Mouse (Mus musculus): ENCODE measurements around the gene Mrpl30. TPM values are rescaled to one million over a fixed set of nuclear protein-coding genes. Genes with fewer than 3 reads are reported as not detected.

Gene Mrpl30
- polyA plus RNA-seq (2014; fragmentation: Nextera tagmentation; extraction: Ambion mirVana), result 249 and 272 TPM in 2 replicates

DNA sequence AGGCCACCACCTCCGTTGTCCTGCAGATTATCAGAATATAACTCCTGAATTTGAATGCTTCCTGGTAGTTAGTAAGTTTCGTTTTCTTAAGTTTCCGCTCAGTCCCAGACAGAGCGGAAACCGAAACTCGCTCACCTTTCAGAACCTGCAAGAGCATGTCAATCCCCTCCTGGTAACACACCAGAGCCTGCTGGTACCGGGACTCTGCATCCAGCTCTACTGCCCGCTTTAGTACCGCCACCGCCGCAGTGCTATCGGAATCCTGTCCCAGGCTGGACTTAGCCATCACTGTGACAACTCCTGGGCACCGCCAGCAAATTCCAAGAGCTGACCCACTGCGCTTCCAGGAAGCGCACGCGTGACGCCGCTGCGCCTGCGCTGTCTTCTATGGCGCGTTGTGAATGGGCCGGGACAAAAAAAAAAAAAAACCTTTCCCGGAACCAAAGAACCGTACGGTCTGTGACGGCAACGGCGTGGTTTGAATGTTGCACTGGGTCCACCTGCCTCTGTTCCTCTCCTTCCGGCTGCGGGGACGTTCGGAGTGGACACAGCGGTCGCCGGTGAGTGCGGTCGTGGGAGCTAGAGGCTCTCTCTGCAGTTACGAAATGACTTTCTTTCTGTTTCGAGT is at the start of gene Mrpl30, which contains the start of gene Mitd1:
Gene Mrpl30 (plus strand): TSS at position 453 of the 628 bp plus-strand sequence.
Gene Mitd1 (minus strand): TSS at position 387 of the 628 bp plus-strand sequence.
- peak; percentile 93 for ATAC-seq (ENCODE audit: insufficient number of reproducible peaks, insufficient read depth, low FRiP score, low read depth)
- WGBS, result under 1% methylated on average over 41 of the region's 41 CpGs
- peak within 1 kb of the TSS; percentile 87 for H3K4me2 ChIP-seq (replicated peaks; ENCODE audit: low read depth, low read length)

DNA sequence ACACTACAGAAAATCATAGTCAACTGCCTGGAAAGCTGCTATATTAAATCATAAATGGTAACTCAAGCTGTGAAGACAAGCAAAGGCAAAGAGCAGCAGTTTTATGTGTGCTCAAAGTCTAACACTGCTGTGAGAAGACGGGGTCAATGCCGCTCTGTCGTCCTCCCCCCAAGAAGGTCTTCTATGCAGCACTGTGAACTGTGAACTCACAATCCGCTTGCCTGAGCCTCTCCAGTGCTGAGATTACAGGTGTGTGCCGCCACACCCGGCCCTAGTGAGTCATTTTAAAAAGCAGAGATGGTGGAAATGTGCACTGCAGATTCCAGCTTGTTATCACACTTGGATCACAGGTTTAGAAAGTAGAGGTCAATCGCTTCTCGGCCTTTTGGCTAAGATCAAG is 43.4 kb upstream of the Mrpl30 start:
- Histone ChIP-seq H3K36me3 (ENCODE audit: control insufficient read depth, insufficient read depth, low read length) (no peaks in the 10 kb centered on the region), H3K4me2 (replicated peaks; ENCODE audit: low read depth, low read length) (no peak overlapping the region), H3K4me3 (ENCODE audit: low read depth, low read length) (no peak overlapping the region), H3K9me3 (ENCODE audit: control insufficient read depth, low read depth, low read length) (no peaks in the 10 kb centered on the region), H3K27ac (ENCODE audit: low read length) (no peak overlapping the region), H3K4me1 (ENCODE audit: control insufficient read depth, insufficient read depth, low read length) (no peaks in the 10 kb centered on the region), H3K9ac (replicated peaks; ENCODE audit: low read depth, low read length) (no peak overlapping the region), H3K27me3 (ENCODE audit: control insufficient read depth, insufficient read depth, low read length) (no peaks in the 10 kb centered on the region)
- ATAC-seq (ENCODE audit: insufficient number of reproducible peaks, insufficient read depth, low FRiP score, low read depth), result no peak
- 71% methylated on average over 8 of the region's 8 CpGs for WGBS

More for the DNA sequence above, at the start of gene Mrpl30, which contains the start of gene Mitd1:
- Histone ChIP-seq H3K36me3 (ENCODE audit: control insufficient read depth, insufficient read depth, low read length) (peaks cover 13% of the 10 kb centered on the region), H3K4me1 (ENCODE audit: control insufficient read depth, insufficient read depth, low read length) (peaks cover 10% of the 10 kb centered on the region; the same call in 1 of the 2 replicates), H3K9ac (replicated peaks; ENCODE audit: low read depth, low read length) (peak within 1 kb of the TSS; percentile 68), H3K27me3 (ENCODE audit: control insufficient read depth, insufficient read depth, low read length) (no peaks in the 10 kb centered on the region), H3K27ac (ENCODE audit: low read length) (peak within 1 kb of the TSS; percentile 69), H3K9me3 (ENCODE audit: control insufficient read depth, low read depth, low read length) (no peaks in the 10 kb centered on the region), H3K4me3 (ENCODE audit: low read depth, low read length) (peak within 1 kb of the TSS; percentile 71)

- H3K27ac ChIP-seq (ENCODE audit: low read length), result no peak overlapping the region
- H3K36me3 ChIP-seq (ENCODE audit: control insufficient read depth, insufficient read depth, low read length), result no peaks in the 10 kb centered on the region
- H3K4me2 ChIP-seq (replicated peaks; ENCODE audit: low read depth, low read length), result no peak overlapping the region
- H3K9me3 ChIP-seq (ENCODE audit: control insufficient read depth, low read depth, low read length), result no peaks in the 10 kb centered on the region
- H3K4me1 ChIP-seq (ENCODE audit: control insufficient read depth, insufficient read depth, low read length), result no peaks in the 10 kb centered on the region
- 58% methylated on average over 2 of the region's 2 CpGs for WGBS
- ATAC-seq (ENCODE audit: insufficient number of reproducible peaks, insufficient read depth, low FRiP score, low read depth), result no peak
- no peak overlapping the region for H3K4me3 ChIP-seq (ENCODE audit: low read depth, low read length)
- no peaks in the 10 kb centered on the region for H3K27me3 ChIP-seq (ENCODE audit: control insufficient read depth, insufficient read depth, low read length)
- H3K9ac ChIP-seq (replicated peaks; ENCODE audit: low read depth, low read length), result no peak overlapping the region
These were observed 39.6 kb upstream of the Mrpl30 start for GRCm38 (mm10) chr1:37850696-37851095.

GRCm38 (mm10) chr1:37864511-37865400 is 25.5 kb upstream of the Mrpl30 start:
- H3K4me1 ChIP-seq (ENCODE audit: control insufficient read depth, insufficient read depth, low read length), result 0 out of 2 replicates have a peak, but pooled peaks cover 5% of the 10 kb centered on the region
- peak overlapping the region; percentile 52 for H3K9ac ChIP-seq (replicated peaks; ENCODE audit: low read depth, low read length)
- H3K27ac ChIP-seq (ENCODE audit: low read length), result peak overlapping the region; percentile 73
- no peaks in the 10 kb centered on the region for H3K27me3 ChIP-seq (ENCODE audit: control insufficient read depth, insufficient read depth, low read length)
- H3K9me3 ChIP-seq (ENCODE audit: control insufficient read depth, low read depth, low read length), result no peaks in the 10 kb centered on the region
- peak overlapping the region; percentile 63 for H3K4me2 ChIP-seq (replicated peaks; ENCODE audit: low read depth, low read length)
- under 1% methylated on average over 87 of the region's 90 CpGs for WGBS
- H3K36me3 ChIP-seq (ENCODE audit: control insufficient read depth, insufficient read depth, low read length), result no peaks in the 10 kb centered on the region
- H3K4me3 ChIP-seq (ENCODE audit: low read depth, low read length), result peak overlapping the region; percentile 59
- peak; percentile 99 for ATAC-seq (ENCODE audit: insufficient number of reproducible peaks, insufficient read depth, low FRiP score, low read depth)

DNA sequence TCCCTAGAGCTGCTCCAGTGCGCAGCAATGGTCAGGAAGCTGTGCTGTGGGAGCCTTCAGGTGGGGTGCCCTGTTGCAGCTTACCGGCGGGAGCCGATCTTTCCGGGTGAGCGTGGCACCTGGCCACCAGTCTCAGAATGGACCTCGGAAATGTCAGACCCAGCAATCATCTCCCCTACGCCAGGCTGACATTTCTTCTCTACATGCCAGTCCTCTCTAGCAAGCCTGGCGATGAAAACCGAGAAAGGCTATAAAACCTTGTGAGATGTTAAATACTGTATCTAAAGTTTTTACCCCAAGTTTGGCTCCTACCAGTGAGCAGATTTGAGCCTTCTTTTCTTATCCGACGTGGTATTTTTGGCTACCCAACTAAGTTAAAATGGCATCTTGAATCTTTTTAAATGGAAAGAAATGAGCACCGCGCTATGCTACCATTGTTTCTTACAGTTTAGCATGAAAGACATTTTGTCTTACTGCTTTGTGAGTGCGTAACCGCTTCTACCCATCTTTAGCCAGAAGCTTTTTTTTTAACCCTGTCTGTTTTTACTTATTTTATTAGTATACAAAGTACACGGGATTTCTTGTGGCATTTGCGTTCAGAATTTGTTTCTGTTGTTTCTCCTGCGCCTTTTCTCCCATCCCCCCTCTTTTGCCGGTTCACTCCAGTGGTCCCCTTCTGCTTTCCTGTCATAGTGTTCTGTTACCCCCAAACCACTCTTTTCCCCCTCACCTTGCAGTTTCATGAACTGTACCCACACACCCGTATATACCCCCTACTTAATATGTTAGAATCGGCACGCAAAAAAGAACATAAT is 24.7 kb upstream of the Mrpl30 start:
- peak overlapping the region; percentile 63 for H3K4me2 ChIP-seq (replicated peaks; ENCODE audit: low read depth, low read length)
- H3K4me1 ChIP-seq (ENCODE audit: control insufficient read depth, insufficient read depth, low read length), result 0 out of 2 replicates have a peak, but pooled peaks cover 5% of the 10 kb centered on the region
- H3K9ac ChIP-seq (replicated peaks; ENCODE audit: low read depth, low read length), result peak overlapping the region; percentile 52
- H3K27me3 ChIP-seq (ENCODE audit: control insufficient read depth, insufficient read depth, low read length), result no peaks in the 10 kb centered on the region
- H3K27ac ChIP-seq (ENCODE audit: low read length), result peak overlapping the region; percentile 73
- H3K4me3 ChIP-seq (ENCODE audit: low read depth, low read length), result peak overlapping the region; percentile 59
- H3K36me3 ChIP-seq (ENCODE audit: control insufficient read depth, insufficient read depth, low read length), result no peaks in the 10 kb centered on the region
- ATAC-seq (ENCODE audit: insufficient number of reproducible peaks, insufficient read depth, low FRiP score, low read depth), result no peak
- 11% methylated on average over 23 of the region's 23 CpGs for whole genome bisulfite sequencing
- no peaks in the 10 kb centered on the region for H3K9me3 ChIP-seq (ENCODE audit: control insufficient read depth, low read depth, low read length)

GRCm38 (mm10) chr1:37866286-37866685 is 24.0 kb upstream of the Mrpl30 start, which contains the start of gene Tsga10:
Gene Tsga10 (minus strand): TSS chr1:37866429.
- Histone ChIP-seq H3K36me3 (ENCODE audit: control insufficient read depth, insufficient read depth, low read length) (no peaks in the 10 kb centered on the region), H3K27me3 (ENCODE audit: control insufficient read depth, insufficient read depth, low read length) (no peaks in the 10 kb centered on the region), H3K27ac (ENCODE audit: low read length) (peak within 1 kb of the TSS; percentile 73), H3K4me3 (ENCODE audit: low read depth, low read length) (peak within 1 kb of the TSS; percentile 59), H3K9ac (replicated peaks; ENCODE audit: low read depth, low read length) (peak within 1 kb of the TSS; percentile 52), H3K4me1 (ENCODE audit: control insufficient read depth, insufficient read depth, low read length) (0 out of 2 replicates have a peak, but pooled peaks cover 5% of the 10 kb centered on the region), H3K4me2 (replicated peaks; ENCODE audit: low read depth, low read length) (peak within 1 kb of the TSS; percentile 63), H3K9me3 (ENCODE audit: control insufficient read depth, low read depth, low read length) (no peaks in the 10 kb centered on the region)
- no peak for ATAC-seq (ENCODE audit: insufficient number of reproducible peaks, insufficient read depth, low FRiP score, low read depth)
- 77% methylated on average over 6 of the region's 6 CpGs for WGBS

DNA sequence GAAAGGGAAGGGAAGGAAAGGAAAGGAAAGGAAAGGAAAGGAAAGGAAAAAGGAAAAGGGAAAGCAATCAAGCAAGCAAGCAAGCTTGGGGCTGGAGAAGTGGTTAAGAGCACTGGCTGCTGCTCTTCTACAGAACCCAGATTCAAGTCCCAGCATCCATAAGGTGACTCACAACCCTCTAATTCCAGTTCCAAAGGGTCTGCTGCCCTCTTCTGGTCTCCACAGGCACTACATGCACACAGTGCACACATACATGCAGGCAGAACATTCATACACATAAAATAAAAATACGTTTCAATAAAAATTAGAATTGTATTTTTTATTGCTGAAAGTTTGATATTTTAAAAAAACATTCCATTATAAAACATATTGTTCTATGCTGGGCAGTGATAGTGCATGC is 23.2 kb upstream of the Mrpl30 start:
- H3K27ac ChIP-seq (ENCODE audit: low read length), result no peak overlapping the region
- WGBS, result 71% methylated on average over 1 of the region's 1 CpGs
- no peak overlapping the region for H3K4me3 ChIP-seq (ENCODE audit: low read depth, low read length)
- 0 out of 2 replicates have a peak, but pooled peaks cover 5% of the 10 kb centered on the region for H3K4me1 ChIP-seq (ENCODE audit: control insufficient read depth, insufficient read depth, low read length)
- H3K4me2 ChIP-seq (replicated peaks; ENCODE audit: low read depth, low read length), result no peak overlapping the region
- H3K27me3 ChIP-seq (ENCODE audit: control insufficient read depth, insufficient read depth, low read length), result no peaks in the 10 kb centered on the region
- H3K9me3 ChIP-seq (ENCODE audit: control insufficient read depth, low read depth, low read length), result no peaks in the 10 kb centered on the region
- H3K36me3 ChIP-seq (ENCODE audit: control insufficient read depth, insufficient read depth, low read length), result no peaks in the 10 kb centered on the region
- ATAC-seq (ENCODE audit: insufficient number of reproducible peaks, insufficient read depth, low FRiP score, low read depth), result no peak
- no peak overlapping the region for H3K9ac ChIP-seq (replicated peaks; ENCODE audit: low read depth, low read length)
